Mouse (Mus musculus): ENCODE results near the gene Smr3a.

Gene Smr3a

DNA sequence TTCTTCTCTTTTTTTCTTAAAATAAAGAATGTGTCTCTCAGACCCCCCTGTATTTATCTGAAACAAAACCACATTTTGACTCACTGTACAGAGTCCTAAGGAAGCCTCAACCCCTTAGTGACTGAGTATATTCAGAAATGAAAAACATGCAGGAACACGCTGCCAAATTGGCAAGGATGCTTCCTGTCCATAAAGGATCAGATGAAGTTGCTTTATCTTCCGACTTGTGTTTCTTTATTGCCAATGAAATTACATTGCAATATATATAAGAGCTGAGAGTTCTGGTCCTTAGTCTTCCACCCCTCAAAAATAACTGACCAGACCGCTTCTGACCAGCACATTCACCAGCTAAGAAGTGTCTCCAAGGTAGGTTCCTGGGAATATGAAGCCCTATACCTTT is at the start of gene Smr3a:
Gene Smr3a (plus strand): TSS at position 301 of the 400 bp plus-strand sequence.
- no peak for DNase-seq (ENCODE audit: low spot score)

DNA sequence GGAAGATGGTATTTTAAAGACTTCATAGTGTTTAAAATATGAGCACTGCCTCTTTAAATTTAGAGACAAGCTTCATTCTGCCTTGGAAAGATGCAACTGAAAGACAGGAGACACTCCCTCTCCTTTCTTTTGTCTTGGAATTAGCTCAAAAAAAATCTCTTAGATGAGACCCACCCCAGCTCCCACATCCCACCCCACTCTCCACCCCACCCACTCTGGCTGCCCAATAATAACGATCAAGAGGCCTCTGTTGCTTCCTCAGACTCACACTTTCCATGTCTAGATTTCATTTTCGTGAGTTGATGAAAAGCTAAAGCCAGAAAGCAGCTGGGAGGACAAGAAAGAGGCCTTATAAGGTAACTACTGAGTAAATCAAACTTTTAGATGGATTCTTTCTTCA is 33.1 kb upstream of the Smr3a start, which contains the start of the genes 2310003L06Rik and Gm28434:
Gene 2310003L06Rik (plus strand): TSS at position 259 of the 400 bp plus-strand sequence.
Gene Gm28434 (plus strand): TSS at position 317 of the 400 bp plus-strand sequence.
- DNase-seq (ENCODE audit: low spot score), result no peak

DNA sequence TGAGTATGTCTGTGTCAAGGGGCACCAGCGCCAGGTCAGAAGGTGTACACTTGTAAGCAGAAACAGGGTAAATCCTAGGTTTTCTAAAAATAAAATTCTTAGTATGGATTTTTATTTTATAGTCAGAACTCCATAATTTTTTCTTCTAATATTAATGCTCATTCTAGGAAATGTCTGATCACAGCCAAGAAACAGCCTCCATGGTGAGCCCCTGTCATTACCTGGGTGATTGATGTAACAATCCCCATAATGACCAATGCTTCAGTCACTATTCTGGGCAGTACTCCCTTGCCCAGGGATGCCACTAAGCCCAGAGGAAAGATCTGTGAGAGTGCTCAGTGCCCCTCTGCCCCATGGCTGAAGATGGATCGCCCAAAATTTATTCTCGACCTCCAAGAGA is 23.2 kb upstream of the Smr3a start, which contains the start of gene Cabs1:
Gene Cabs1 (plus strand): TSS at position 301 of the 400 bp plus-strand sequence.
- no peak for DNase-seq (ENCODE audit: low spot score)

DNA sequence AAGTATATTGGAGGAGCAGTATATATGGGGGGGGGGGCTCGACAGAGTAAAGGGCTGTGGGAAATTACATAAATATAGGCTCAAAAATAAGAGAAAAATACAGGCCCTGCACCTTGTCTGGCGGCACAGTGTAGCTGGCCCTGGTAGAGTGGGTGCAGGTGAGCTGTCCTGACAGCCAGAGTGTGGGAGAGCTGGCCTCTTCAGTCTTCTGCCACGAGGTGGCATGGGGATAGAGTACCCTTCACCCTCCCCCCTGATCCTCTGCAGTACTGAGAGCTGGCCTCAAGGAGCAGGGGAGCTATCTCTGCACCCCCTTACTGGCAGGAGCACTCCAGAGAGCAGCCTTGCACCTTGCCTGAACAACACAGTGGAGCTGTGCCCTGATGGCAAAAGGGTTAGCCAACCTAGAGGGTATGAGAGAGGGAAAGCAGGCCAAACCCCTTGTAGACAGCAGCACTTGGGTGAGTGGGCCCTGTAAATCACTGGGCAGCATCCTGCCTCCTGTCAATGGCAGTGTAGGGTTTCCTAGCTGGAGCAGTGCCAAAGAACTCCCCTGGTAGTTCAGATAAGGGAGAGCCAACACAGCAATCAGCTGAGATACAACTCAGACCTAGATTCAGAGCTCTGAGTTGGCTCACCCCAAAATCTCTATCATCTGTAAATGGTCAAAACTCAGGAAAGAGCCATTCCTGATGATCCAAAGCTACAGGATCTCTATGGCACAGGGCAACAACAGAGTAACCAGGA is 19.7 kb upstream of the Smr3a start:
- no peak for DNase-seq (ENCODE audit: low spot score)

DNA sequence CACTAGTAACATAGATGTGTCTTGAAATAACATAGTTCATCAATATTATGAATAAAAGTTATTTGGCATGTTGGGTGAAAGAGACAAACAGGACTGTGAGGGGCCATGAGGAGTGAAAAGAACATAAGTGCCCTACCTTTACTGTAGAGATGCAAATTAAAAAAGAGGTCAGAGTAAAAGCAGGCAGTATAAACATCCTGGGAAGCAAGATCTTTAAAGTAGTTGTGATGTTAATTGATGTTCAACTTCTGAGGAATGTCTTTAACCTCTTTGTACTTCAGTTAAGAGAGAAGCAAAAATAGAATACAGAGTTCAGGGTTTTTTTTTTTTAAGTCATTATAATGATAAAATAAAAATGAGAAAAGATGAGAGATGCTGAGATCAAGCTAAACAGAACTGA is 2.9 kb downstream of the Smr3a start:
- no peak for DNase-seq (ENCODE audit: low spot score)

Data from urinary bladder, postnatal 10 days (tissue).